Mouse (Mus musculus): ENCODE measurements around the gene Lmo4. TPM values are rescaled to one million over a fixed set of nuclear protein-coding genes. Genes with fewer than 3 reads are reported as not detected.

Lmo4 gene
- polyA plus RNA-seq, 1 experiment from 2014 or later = 62.7 TPM

DNA sequence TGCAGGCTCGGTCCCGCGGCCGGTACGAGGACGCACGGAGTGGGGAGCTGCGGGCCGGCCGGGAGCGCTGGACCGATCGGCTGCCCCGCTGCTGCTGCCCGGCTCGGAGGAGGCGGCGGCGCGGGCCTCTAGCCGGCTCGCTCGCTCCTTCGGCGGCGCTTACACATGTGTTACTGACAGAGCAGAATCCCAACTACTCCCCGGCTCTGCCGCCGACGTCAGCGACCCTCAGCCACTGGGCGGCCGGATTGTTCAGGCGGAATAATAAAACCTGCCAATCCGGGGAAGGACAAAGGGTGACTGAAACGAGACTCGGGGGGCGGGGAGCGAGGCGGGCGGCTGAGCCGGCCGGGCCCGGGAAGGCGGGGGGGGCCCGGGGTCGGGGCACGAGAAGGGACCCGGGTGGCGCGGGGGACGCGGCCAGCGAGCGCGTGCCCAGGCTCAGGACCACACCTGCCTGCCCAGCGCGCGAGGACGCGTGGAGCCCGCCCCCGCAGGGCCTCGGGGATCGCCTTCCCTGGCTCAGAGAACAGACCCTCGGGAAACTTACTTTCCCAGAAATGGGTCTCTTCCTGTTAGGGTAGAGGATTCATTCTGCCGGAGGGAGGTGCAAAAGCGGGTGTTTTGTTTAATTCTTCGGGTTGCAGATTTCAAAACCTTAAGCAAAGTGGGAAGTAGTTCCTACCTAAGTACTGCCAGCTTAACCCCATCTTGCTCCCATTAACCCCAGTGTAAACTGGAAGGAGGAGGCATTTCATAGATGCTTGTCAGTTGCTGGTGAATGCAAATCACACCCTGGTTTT, 532 bp upstream of the Lmo4 start:
- WGBS = under 1% methylated on average over 60 of the region's 69 CpGs
- peak; percentile 95 for ATAC-seq (ENCODE audit: low FRiP score, low TSS enrichment)

DNA sequence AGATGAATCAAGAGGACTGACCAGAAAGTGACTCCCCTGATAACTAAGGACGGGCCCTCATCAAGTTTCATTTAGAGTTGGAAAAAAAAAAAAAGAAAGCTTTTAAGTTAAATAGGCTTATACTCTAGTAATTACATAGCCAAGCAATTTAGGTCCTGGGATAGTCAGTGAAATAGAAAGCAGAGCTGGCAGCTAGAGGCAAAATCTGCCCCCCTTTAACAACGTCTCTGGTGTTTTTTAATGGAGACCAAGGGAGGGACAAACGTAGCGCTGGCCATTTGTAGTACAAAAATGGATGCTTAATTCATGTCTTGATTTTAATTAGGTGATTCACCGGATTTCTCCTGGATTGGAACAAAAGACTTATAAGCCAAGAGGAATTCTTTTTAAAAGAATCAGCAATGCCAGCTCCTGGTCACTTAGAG, 1.0 kb downstream of the Lmo4 start:
- peak overlapping the region; percentile 98 for H3K27ac ChIP-seq (ENCODE audit: low read length)
- H3K9ac ChIP-seq (replicated peaks; ENCODE audit: low read length) = peak overlapping the region; percentile 95
- no peaks in the 10 kb centered on the region for H3K9me3 ChIP-seq (ENCODE audit: low read length)
- H3K4me2 ChIP-seq (replicated peaks; ENCODE audit: low read depth, low read length) = peak overlapping the region; percentile 94
- WGBS = 0% methylated on average over 5 of the region's 5 CpGs
- peaks cover 31% of the 10 kb centered on the region for H3K4me1 ChIP-seq (ENCODE audit: insufficient read depth, low read length)
- H3K27me3 ChIP-seq (ENCODE audit: insufficient read depth, low read length) = no peaks in the 10 kb centered on the region; the same call in 1 of the 2 replicates
- H3K4me3 ChIP-seq (ENCODE audit: low read length) = peak overlapping the region; percentile 89
- no peaks in the 10 kb centered on the region for H3K36me3 ChIP-seq (ENCODE audit: insufficient read depth, low read length)
- no peak for ATAC-seq (ENCODE audit: low FRiP score, low TSS enrichment)

More for the DNA sequence above, 532 bp upstream of the Lmo4 start:
- H3K27me3 ChIP-seq (ENCODE audit: insufficient read depth, low read length) = no peaks in the 10 kb centered on the region; the same call in 1 of the 2 replicates
- H3K9me3 ChIP-seq (ENCODE audit: low read length) = no peaks in the 10 kb centered on the region
- H3K4me2 ChIP-seq (replicated peaks; ENCODE audit: low read depth, low read length) = peak overlapping the region; percentile 94
- H3K27ac ChIP-seq (ENCODE audit: low read length) = peak overlapping the region; percentile 98
- H3K9ac ChIP-seq (replicated peaks; ENCODE audit: low read length) = peak overlapping the region; percentile 95
- H3K4me3 ChIP-seq (ENCODE audit: low read length) = peak overlapping the region; percentile 89
- H3K36me3 ChIP-seq (ENCODE audit: insufficient read depth, low read length) = no peaks in the 10 kb centered on the region
- H3K4me1 ChIP-seq (ENCODE audit: insufficient read depth, low read length) = peaks cover 18% of the 10 kb centered on the region

DNA sequence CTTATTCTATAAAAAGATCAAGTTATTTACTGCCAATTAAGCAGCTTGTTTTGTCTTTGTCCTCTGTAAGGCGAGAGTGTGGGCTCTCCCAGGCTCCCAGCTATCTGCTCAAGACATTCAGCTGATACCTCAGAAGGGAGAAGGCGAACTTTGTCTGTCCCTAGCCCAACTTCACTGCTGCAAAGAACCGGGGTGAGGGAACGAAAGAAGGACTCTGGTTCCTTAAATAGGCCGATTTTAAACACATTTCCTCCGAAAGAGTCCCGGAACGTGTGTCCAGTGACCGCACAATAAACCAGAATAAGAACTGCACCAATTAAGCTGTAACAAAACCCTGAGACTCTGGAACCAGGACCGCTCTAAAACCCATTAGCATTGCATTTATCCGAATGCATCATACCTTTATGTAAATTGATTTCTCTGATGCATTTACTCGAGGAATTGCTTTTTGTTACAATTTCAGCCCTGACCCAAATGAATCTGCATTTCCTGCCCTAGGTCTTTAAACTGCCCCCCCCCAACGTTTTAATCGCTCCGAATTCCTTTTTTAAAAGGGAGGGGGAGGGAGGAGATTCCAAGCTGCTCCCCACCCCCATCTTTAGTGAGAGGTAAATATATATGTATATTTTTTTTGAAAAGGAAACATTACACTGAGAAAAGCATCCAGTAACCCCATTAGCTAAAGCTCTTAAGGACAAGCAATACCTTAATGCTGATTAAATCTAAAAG, 1.6 kb downstream of the Lmo4 start:
- peak overlapping the region; percentile 95 for H3K9ac ChIP-seq (replicated peaks; ENCODE audit: low read length)
- no peak for ATAC-seq (ENCODE audit: low FRiP score, low TSS enrichment)
- WGBS = under 1% methylated on average over 15 of the region's 15 CpGs
- H3K27me3 ChIP-seq (ENCODE audit: insufficient read depth, low read length) = no peaks in the 10 kb centered on the region; the same call in 1 of the 2 replicates
- H3K4me3 ChIP-seq (ENCODE audit: low read length) = peak overlapping the region; percentile 89
- no peaks in the 10 kb centered on the region for H3K9me3 ChIP-seq (ENCODE audit: low read length)
- no peaks in the 10 kb centered on the region for H3K36me3 ChIP-seq (ENCODE audit: insufficient read depth, low read length)
- H3K4me1 ChIP-seq (ENCODE audit: insufficient read depth, low read length) = peaks cover 34% of the 10 kb centered on the region
- peak overlapping the region; percentile 94 for H3K4me2 ChIP-seq (replicated peaks; ENCODE audit: low read depth, low read length)
- peak overlapping the region; percentile 98 for H3K27ac ChIP-seq (ENCODE audit: low read length)

DNA sequence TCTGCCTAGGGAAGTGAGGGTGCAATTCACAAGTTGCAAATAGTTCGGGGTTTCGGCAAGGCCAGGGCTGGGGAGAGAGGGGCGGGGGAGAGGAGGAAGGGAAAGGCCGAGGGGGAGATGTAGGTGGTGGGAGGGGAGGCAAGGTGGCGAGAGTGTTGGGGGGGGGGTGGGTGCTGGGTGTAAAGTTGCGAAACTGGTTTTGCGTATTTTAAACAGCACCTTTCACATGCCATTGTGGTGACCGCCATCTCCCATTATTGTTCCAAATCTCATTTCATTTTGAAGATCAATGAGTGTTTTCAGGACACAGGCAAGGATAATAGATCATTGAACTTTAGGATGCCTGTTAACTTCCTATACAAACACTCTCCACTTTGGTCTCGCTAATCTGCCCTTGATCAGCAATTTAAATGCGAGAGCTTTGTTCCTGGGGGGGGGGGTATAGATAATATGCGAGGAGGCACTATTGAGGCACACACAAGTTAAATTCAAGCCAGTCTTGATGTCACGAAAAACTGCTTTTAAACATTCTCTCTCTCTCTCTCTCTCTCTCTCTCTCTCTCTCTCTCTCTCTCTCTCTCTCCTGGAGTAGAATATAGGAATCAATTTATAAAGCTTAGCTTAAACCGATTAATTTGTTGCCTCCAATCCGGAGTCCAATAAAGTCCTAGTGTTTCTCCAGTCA, 2.3 kb downstream of the Lmo4 start:
- peak overlapping the region; percentile 98 for H3K27ac ChIP-seq (ENCODE audit: low read length)
- under 1% methylated on average over 12 of the region's 14 CpGs for WGBS

DNA sequence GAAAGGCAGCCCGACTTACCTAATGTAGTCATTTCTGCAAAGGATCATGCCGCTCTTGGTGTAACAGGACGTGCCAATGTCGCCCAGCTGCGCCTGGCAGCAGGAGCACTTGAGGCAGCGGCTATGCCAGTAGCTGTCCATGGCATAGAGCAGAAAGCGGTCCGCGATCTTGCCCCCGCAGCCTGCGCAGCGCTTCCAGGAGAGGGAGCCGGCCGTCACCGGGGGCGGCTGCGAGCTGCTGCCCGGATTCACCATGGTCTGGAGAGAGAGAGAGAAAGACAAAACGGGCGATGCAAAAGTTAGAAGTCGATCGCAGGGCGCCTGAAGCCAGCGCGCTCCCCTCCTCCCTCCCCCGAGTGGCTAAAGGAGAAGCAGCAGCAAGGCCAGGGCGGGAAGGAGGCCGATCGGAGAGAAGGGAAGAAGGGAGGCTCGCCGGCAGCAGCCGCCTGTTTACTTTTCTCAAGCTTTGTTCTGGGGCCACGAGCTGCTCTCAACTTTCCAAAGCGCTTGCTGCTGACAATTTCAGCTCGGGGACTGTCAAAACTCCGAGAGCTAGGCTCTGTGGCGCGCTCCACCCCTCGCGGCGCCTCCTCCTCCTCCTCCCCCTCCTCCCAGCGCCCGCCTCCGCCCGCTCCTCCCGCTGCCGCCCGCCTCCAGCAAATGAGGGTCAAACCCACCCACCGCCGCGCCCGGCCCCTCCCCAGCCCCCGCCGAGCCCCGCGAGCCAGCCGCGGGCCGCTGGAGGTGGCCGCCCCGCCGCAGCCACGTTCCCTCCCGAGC, 3.0 kb downstream of the Lmo4 start:
- H3K27me3 ChIP-seq (ENCODE audit: insufficient read depth, low read length) = no peaks in the 10 kb centered on the region
- no peaks in the 10 kb centered on the region for H3K36me3 ChIP-seq (ENCODE audit: insufficient read depth, low read length)
- H3K4me1 ChIP-seq (ENCODE audit: insufficient read depth, low read length) = peaks cover 44% of the 10 kb centered on the region
- H3K4me2 ChIP-seq (replicated peaks; ENCODE audit: low read depth, low read length) = peak overlapping the region; percentile 94
- WGBS = under 1% methylated on average over 59 of the region's 64 CpGs
- H3K9me3 ChIP-seq (ENCODE audit: low read length) = no peaks in the 10 kb centered on the region
- ATAC-seq (ENCODE audit: low FRiP score, low TSS enrichment) = peak; percentile 56
- H3K27ac ChIP-seq (ENCODE audit: low read length) = peak overlapping the region; percentile 98
- H3K4me3 ChIP-seq (ENCODE audit: low read length) = peak overlapping the region; percentile 89
- peak overlapping the region; percentile 77 for H3K9ac ChIP-seq (replicated peaks; ENCODE audit: low read length)

More for the DNA sequence above, 2.3 kb downstream of the Lmo4 start:
- peaks cover 37% of the 10 kb centered on the region for H3K4me1 ChIP-seq (ENCODE audit: insufficient read depth, low read length)
- H3K4me3 ChIP-seq (ENCODE audit: low read length) = peak overlapping the region; percentile 89
- no peaks in the 10 kb centered on the region for H3K36me3 ChIP-seq (ENCODE audit: insufficient read depth, low read length)
- H3K9ac ChIP-seq (replicated peaks; ENCODE audit: low read length) = peak overlapping the region; percentile 95
- H3K27me3 ChIP-seq (ENCODE audit: insufficient read depth, low read length) = no peaks in the 10 kb centered on the region
- H3K9me3 ChIP-seq (ENCODE audit: low read length) = no peaks in the 10 kb centered on the region
- H3K4me2 ChIP-seq (replicated peaks; ENCODE audit: low read depth, low read length) = peak overlapping the region; percentile 94
- ATAC-seq (ENCODE audit: low FRiP score, low TSS enrichment) = no peak

DNA sequence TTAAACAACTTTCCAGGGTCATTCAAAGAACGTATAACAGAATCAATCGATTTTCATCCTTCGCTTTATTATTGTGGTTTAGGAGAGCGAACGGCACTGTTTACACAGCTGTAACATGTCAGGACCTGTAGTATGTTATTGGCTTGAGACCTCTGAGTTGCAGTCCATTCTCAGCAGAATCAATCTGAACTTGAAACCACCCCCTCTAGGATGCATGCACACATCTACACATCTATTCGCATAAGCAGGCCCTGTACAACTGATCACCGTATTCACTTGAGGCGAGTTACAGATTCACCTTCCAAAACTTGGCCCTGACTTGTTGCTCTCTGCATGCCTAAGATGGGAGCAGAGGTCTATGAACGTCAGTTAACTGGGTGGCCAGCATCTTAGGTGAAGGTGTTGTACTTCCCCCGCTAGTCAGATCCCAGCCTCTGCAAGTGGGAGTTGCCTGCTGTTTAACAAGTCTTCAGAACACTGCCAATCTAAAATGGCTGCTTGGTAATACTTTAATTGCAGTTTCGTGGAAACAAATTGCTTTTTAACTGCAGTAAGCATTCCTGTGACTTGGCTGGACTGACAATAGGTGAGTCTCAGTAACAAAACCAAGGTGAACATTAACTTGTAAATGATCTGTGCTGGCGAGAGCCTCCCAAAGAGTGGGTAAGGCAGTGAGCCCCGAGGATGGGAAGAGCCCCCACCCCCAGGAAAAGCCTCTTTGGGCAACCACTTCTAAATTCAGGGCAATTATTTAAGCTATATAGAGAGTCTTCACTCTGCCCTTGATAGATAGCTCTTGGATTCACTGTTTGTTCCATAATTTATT, 19.5 kb downstream of the Lmo4 start:
- H3K4me2 ChIP-seq (replicated peaks; ENCODE audit: low read depth, low read length) = 0 out of 2 replicates have a peak overlapping the region, but pooled peaks have one; percentile 10
- H3K27ac ChIP-seq (ENCODE audit: low read length) = peak overlapping the region; percentile 73
- peaks cover 8% of the 10 kb centered on the region; the same call in 1 of the 2 replicates for H3K4me1 ChIP-seq (ENCODE audit: insufficient read depth, low read length)
- H3K9me3 ChIP-seq (ENCODE audit: low read length) = no peaks in the 10 kb centered on the region
- H3K27me3 ChIP-seq (ENCODE audit: insufficient read depth, low read length) = no peaks in the 10 kb centered on the region
- H3K4me3 ChIP-seq (ENCODE audit: low read length) = no peak overlapping the region
- WGBS = 39% methylated on average over 13 of the region's 13 CpGs
- peaks cover 30% of the 10 kb centered on the region; the same call in 1 of the 2 replicates for H3K36me3 ChIP-seq (ENCODE audit: insufficient read depth, low read length)
- peak; percentile 84 for ATAC-seq (ENCODE audit: low FRiP score, low TSS enrichment)
- H3K9ac ChIP-seq (replicated peaks; ENCODE audit: low read length) = no peak overlapping the region

DNA sequence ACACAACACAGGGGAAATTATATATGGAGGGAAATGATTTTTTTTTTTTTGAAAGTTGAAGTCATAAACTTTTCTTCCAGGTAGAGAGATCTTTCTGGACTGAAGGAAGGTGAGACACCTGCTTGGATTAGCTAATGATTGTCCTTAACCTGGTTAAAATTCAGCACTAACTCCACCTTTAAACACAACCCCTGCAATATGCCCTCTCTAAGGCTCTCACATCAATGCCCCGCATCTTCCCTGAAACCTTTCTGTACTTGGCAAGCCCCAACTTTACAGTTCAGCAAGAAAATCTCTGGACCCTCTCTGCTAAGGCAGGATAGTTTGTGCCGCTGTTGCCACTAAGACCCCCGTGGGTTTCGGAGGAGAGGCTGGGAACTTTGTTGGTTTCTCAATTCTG, 20.1 kb downstream of the Lmo4 start:
- Histone ChIP-seq H3K36me3 (ENCODE audit: insufficient read depth, low read length) (peaks cover 25% of the 10 kb centered on the region; the same call in 1 of the 2 replicates), H3K4me2 (replicated peaks; ENCODE audit: low read depth, low read length) (0 out of 2 replicates have a peak overlapping the region, but pooled peaks have one; percentile 10), H3K9me3 (ENCODE audit: low read length) (no peaks in the 10 kb centered on the region), H3K27ac (ENCODE audit: low read length) (peak overlapping the region; percentile 73), H3K9ac (replicated peaks; ENCODE audit: low read length) (no peak overlapping the region), H3K4me1 (ENCODE audit: insufficient read depth, low read length) (peaks cover 8% of the 10 kb centered on the region; the same call in 1 of the 2 replicates), H3K27me3 (ENCODE audit: insufficient read depth, low read length) (no peaks in the 10 kb centered on the region), H3K4me3 (ENCODE audit: low read length) (no peak overlapping the region)
- WGBS = 59% methylated on average over 4 of the region's 4 CpGs
- peak; percentile 46; the same call in 1 of the 2 replicates for ATAC-seq (ENCODE audit: low FRiP score, low TSS enrichment)

DNA sequence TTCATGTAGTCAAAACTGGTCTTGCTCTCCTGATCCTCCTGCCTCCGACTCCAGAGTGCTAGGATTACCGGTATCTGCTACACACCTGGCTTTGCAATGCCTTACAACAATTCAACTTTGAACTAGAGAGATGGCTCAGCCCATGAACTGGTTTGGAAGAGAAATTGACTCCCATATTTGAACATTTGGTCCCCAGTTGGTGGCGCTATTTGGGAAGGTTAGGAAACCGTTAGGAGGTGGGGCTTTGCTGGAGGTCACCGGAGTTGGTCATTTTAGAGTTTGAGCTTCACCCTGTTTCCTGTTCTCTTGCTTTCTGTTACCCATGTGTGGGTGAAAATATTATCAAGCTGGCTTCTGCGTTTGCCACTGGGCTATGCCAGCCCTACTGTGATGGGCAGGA, 22.8 kb downstream of the Lmo4 start:
- 0 out of 2 replicates have a peak, but pooled peaks cover 3% of the 10 kb centered on the region for H3K36me3 ChIP-seq (ENCODE audit: insufficient read depth, low read length)
- ATAC-seq (ENCODE audit: low FRiP score, low TSS enrichment) = no peak
- no peak overlapping the region for H3K9ac ChIP-seq (replicated peaks; ENCODE audit: low read length)
- H3K27me3 ChIP-seq (ENCODE audit: insufficient read depth, low read length) = no peaks in the 10 kb centered on the region
- H3K9me3 ChIP-seq (ENCODE audit: low read length) = no peaks in the 10 kb centered on the region
- 81% methylated on average over 6 of the region's 6 CpGs for WGBS
- H3K4me1 ChIP-seq (ENCODE audit: insufficient read depth, low read length) = peaks cover 8% of the 10 kb centered on the region; the same call in 1 of the 2 replicates
- H3K4me2 ChIP-seq (replicated peaks; ENCODE audit: low read depth, low read length) = no peak overlapping the region
- no peak overlapping the region for H3K27ac ChIP-seq (ENCODE audit: low read length)
- H3K4me3 ChIP-seq (ENCODE audit: low read length) = no peak overlapping the region
